Mouse (Mus musculus) ES-E14 (cell line): ENCODE measurements around the gene Hmgb1.

Experiments used
- HCFC1 ChIP-seq: IDR thresholded peaks from 2 replicates; pipeline ENCODE4 v1.6.1; 2012; ENCODE audit warnings: low read length, inconsistent platforms, borderline replicate concordance; ENCODE audit not compliant: insufficient read depth
- MAFK ChIP-seq: IDR thresholded peaks from 2 replicates; pipeline ENCODE4 v1.6.1; 2014; ENCODE audit warnings: mild to moderate bottlenecking, low read depth, low read length, inconsistent platforms; ENCODE audit not compliant: insufficient read depth
- ZC3H11A ChIP-seq: IDR thresholded peaks from 2 replicates; pipeline ENCODE4 v1.6.1; 2012; ENCODE audit warnings: low read depth, mild to moderate bottlenecking, inconsistent platforms, low read length, borderline replicate concordance

DNA sequence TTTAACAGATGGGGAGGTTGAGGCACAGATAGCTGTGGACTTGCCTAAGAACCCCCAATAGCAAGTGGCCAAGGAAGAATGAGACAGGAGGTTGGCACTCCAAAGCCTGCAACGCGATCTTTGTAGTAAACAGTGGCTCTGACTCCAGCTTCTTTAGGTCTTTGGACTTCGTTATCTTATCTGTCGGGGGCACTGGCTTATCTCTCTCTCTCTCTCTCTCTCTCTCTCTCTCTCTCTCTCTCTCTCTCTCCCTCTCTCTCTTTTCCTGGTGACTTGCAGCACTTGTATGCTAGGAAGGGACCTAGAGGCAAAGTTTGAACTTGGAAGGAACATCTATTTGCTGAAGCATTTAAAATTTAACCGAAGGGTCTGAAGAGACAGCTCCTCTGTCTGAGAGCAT lies 155.9 kb downstream of the Hmgb1 start:
- TF ChIP-seq HCFC1 (no peak), ZC3H11A (no peak), MAFK (no peak)
